Mouse (Mus musculus): ENCODE measurements around the gene Rnf220.

- no peak for TF ChIP-seq CTCF (IDR thresholded peaks at IDR 0.05; ENCODE audit: low read depth, low read length)
- no peak for TF ChIP-seq POLR2A (IDR thresholded peaks at IDR 0.05; ENCODE audit: extremely low read depth, insufficient read depth, low read length)
These were observed 99.7 kb downstream of the Rnf220 start for GRCm38 (mm10) chr4:117397128-117397527.

Data from liver, adult 2 months (tissue).